Mouse (Mus musculus): ENCODE measurements around the gene Acnat1.
"Not testable (repeated sequence)": the region's sequence is repeated elsewhere in the genome, so short reads cannot be mapped to it uniquely, and the experiment has no call there.

The Acnat1 gene

GRCm38 (mm10) chr4:49456171-49456570, 17.5 kb downstream of the Acnat1 start:
- no peak for DNase-seq (ENCODE audit: extremely low read depth, low read depth)

GRCm38 (mm10) chr4:49451848-49452551, 21.7 kb downstream of the Acnat1 start:
- DNase-seq (ENCODE audit: extremely low read depth, low read depth) = no peak

DNA sequence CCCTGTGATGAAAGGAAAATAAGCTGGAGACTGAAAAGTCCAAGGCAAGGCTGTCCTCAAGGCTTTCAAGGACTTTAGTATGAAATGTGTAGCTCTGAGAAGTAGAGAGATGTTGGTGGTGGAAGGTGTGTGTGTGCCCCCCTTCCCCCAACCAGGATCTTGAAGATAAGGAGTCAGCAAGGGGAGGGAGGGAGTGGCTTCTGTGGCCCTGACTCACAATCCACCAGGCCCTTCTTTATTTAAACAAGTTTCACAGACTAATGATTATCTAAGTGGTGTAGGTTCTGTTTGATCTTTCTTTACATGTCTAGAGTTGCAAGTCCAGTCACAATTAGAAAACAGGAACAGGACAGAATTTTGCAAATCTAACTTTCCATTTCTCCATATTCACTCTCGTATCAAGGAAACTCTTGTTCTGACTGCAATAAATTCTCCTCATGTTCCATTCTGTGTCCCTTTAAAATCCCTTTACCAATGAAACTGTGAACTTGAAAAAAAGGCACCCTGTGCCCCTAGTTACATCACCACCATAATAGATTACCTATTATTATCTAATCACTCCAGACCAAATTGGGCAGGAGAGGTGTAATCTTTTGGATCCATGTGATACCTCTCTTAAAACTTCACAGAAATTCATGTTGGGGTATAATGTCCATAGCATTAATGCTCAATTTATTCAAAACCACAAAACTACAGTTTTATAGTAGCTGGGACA, 22.4 kb downstream of the Acnat1 start:
- not testable (repeated sequence) for DNase-seq (ENCODE audit: extremely low read depth, low read depth)

- not testable (repeated sequence) for DNase-seq (ENCODE audit: extremely low read depth, low read depth)
Measured at GRCm38 (mm10) chr4:49436968-49437367, 36.7 kb downstream of the Acnat1 start.

DNA sequence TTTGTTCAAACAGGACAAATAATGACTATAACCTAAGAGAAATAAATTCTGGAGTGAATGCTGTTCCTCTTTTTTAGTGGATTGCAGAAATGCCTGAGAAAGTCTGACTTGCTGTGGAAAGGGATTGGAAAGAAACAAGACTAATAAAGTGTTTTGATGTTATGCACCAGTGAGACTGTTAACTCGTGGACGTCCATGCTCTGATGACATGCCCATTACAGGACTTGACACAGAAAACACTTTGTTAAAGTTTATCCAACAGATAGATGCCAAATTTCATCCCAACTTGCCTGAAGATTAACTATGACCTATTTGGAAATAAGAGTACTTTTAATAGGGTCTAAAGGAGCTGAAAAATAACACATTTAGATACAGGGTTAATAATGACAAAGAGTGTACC, 63.6 kb downstream of the Acnat1 start:
- not testable (repeated sequence) for DNase-seq (ENCODE audit: extremely low read depth, low read depth)

GRCm38 (mm10) chr4:49407957-49408356, 65.8 kb downstream of the Acnat1 start, which contains the start of gene Acnat2:
TSS of gene Acnat2 (minus strand) at chr4:49408151.
- not testable (repeated sequence) for DNase-seq (ENCODE audit: extremely low read depth, low read depth)
